Mouse (Mus musculus) kidney, embryonic 14.5 days (tissue): ENCODE measurements around the gene Gm49396. TPM values are rescaled to one million over a fixed set of nuclear protein-coding genes. Genes with fewer than 3 reads are reported as not detected.

Experiments used
- ATAC-seq: fragments of 200-750 bp; cut with Nextera tagmentation; 2 replicates; pipeline ENCODE4 v1.8.0; 2017; ENCODE audit warnings: moderate number of reproducible peaks, mild to moderate bottlenecking, moderate TSS enrichment, moderate library complexity; ENCODE audit not compliant: low FRiP score, low TSS enrichment
- H3K27ac ChIP-seq: fragments of 300-500 bp; sonication (generic); 2 replicates; pipeline ENCODE4 v1.5.1; 2014; ENCODE audit warnings: low read depth, mild to moderate bottlenecking, low read length, moderate library complexity, mixed read lengths
- H3K27me3 ChIP-seq: fragments of 300-500 bp; sonication (generic); 2 replicates; pipeline ENCODE4 v1.6.1; 2014; ENCODE audit warnings: mild to moderate bottlenecking, low read length; ENCODE audit not compliant: control insufficient read depth, insufficient read depth
- H3K36me3 ChIP-seq: fragments of 300-500 bp; sonication (generic); 2 replicates; pipeline ENCODE4 v1.6.1; 2014; ENCODE audit warnings: low read length, mixed read lengths; ENCODE audit not compliant: control insufficient read depth, insufficient read depth
- H3K4me1 ChIP-seq: fragments of 300-500 bp; sonication (generic); 2 replicates; pipeline ENCODE4 v1.6.1; 2014; ENCODE audit warnings: low read length, mixed read lengths; ENCODE audit not compliant: control insufficient read depth, insufficient read depth
- H3K4me2 ChIP-seq: fragments of 300-500 bp; sonication (generic); replicated peaks from 2 replicates; pipeline ENCODE4 v1.6.1; 2014; ENCODE audit warnings: low read depth, mild to moderate bottlenecking, low read length
- H3K4me3 ChIP-seq: fragments of 300-500 bp; sonication (generic); 2 replicates; pipeline ENCODE4 v1.5.1; 2014; ENCODE audit warnings: mild to moderate bottlenecking, low read length
- H3K9ac ChIP-seq: fragments of 300-500 bp; sonication (generic); 2 replicates; pipeline ENCODE4 v1.6.1; 2014; ENCODE audit warnings: low read depth, mild to moderate bottlenecking, low read length, moderate library complexity
- H3K9me3 ChIP-seq: fragments of 300-500 bp; sonication (generic); 2 replicates; pipeline ENCODE4 v1.6.1; 2016; ENCODE audit warnings: low read length; ENCODE audit not compliant: control insufficient read depth
- WGBS: fragments of 180-500 bp; shearing (Covaris S2); extraction: QIAGEN DNeasy Blood & Tissue Kit; methylation state at CpG from one replicate; pipeline ENCODE4 v1.1.7; 2014; 5-methylcytosine and 5-hydroxymethylcytosine counted together
- polyA plus RNA-seq: library from polyadenylated mRNA; unstranded; fragments of >200 nt; fragmentation: Nextera tagmentation; extraction: Ambion mirVana; gene quantifications from 2 replicates; pipeline ENCODE4 v1.2.1, GENCODE M21; 2014

Gm49396 gene
- polyA plus RNA-seq, 1 experiment from 2014 or later, result 11.3 TPM

DNA sequence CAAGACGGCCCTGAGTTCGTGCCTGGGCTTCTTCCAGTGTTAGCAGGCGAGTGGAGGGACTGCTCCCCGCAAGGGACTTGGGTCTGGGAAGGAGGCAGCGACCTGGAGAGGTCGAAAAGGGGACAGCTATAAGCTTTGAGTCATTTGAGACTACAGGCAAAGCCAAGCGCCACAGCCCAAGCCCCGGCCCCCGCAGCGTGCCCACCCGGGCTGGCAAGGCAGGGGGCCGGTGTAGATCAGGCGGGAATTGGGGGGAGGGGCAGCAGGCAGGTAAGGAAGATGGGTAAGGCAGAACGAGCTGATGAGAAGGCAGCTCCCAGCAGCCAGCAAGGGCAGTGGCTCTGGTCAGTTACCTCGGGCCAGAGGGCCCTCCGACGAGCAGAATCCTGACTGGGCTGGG lies 36.7 kb upstream of the Gm49396 start:
- Histone ChIP-seq H3K9ac (peak overlapping the region; percentile 25; the same call in 1 of the 2 replicates), H3K36me3 (peaks cover 61% of the 10 kb centered on the region), H3K9me3 (no peaks in the 10 kb centered on the region), H3K4me1 (peaks cover 17% of the 10 kb centered on the region), H3K27me3 (no peaks in the 10 kb centered on the region), H3K4me3 (0 out of 2 replicates have a peak overlapping the region, but pooled peaks have one; percentile 8), H3K27ac (peak overlapping the region; percentile 70), H3K4me2 (peak overlapping the region; percentile 30)
- no peak; the same call in 1 of the 2 replicates for ATAC-seq
- 11% methylated on average over 17 of the region's 17 CpGs for WGBS

DNA sequence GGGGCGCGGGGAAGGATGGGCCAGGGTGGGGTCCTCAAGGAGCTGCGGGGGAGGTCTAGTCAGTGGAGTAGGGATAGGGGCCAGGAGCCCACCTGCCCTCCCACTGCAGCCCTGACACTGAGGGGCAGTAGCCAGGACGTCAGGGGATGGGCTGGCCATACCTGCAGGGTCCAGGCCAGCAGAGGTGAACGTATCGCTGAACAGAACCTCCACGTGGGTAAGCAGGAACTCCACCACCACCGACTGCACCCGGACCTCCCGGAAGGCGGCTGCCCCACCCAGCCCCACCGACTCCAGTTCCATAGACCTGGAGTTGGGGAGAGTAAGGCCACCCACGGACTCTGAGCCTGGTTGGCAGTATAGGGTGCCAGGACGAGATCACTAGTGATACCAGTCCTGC lies 36.2 kb upstream of the Gm49396 start:
- H3K27ac ChIP-seq, result no peak overlapping the region
- H3K4me2 ChIP-seq, result no peak overlapping the region; the same call in 1 of the 2 replicates
- 71% methylated on average over 14 of the region's 14 CpGs for WGBS
- no peak overlapping the region for H3K4me3 ChIP-seq
- no peaks in the 10 kb centered on the region for H3K27me3 ChIP-seq
- no peak overlapping the region for H3K9ac ChIP-seq
- H3K9me3 ChIP-seq, result no peaks in the 10 kb centered on the region
- H3K4me1 ChIP-seq, result peaks cover 17% of the 10 kb centered on the region
- peaks cover 67% of the 10 kb centered on the region for H3K36me3 ChIP-seq
- ATAC-seq, result no peak

DNA sequence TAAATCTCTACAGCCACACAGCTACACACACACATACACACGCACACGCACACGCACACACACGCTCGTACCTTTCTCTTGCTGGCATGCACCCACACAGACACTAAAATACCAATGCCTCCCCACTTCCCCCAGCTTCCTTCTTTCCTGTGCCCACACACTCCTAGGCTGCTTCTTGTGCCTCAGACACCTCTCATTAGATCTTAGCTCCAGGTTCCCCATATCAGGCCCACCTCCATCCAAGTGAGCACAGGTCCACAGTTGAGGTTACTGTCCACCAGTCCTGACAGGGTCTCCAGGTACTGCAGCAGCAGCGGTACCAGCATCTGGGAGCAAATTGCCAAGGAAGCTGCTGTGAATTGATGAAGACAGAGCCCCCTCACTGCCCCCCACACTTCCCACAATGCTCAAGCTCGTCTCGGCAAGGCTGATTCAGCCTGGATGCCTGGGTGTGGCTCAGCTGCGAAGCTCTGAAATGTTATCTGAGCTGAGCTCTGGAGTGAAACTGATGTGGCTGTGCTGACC lies 31.8 kb upstream of the Gm49396 start:
- no peak for ATAC-seq
- 77% methylated on average over 9 of the region's 9 CpGs for WGBS

DNA sequence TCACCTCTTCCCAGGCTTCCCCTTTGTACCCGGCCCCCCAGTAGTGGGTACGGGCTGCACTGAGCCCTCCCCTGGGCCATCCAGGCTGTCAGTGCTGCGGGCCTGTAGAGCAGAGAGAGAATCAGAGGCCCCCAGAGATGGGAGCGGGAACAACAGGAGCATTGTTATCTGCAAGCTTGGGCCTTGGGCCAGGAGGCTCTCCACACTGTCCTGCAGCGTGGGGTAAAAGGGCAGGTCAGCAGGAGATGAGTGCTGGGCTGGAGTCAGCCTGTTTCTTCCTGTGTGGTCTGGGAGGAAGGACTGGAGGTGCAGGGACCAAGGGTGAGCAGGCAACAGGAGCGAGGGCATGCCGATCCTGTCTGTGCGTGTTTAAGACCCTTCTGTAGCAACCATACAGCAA lies 30.2 kb upstream of the Gm49396 start:
- 43% methylated on average over 8 of the region's 8 CpGs for WGBS
- 0 out of 2 replicates have a peak overlapping the region, but pooled peaks have one; percentile 73 for H3K4me3 ChIP-seq
- no peak overlapping the region for H3K4me2 ChIP-seq
- H3K4me1 ChIP-seq, result peaks cover 18% of the 10 kb centered on the region
- peaks cover 43% of the 10 kb centered on the region for H3K36me3 ChIP-seq
- H3K27me3 ChIP-seq, result no peaks in the 10 kb centered on the region
- no peak for ATAC-seq
- H3K27ac ChIP-seq, result no peak overlapping the region
- no peaks in the 10 kb centered on the region for H3K9me3 ChIP-seq
- H3K9ac ChIP-seq, result peak overlapping the region; percentile 28; the same call in 1 of the 2 replicates

More for the DNA sequence above, 31.8 kb upstream of the Gm49396 start:
- Histone ChIP-seq H3K9ac (no peak overlapping the region), H3K4me2 (no peak overlapping the region), H3K9me3 (no peaks in the 10 kb centered on the region), H3K4me3 (no peak overlapping the region), H3K27me3 (no peaks in the 10 kb centered on the region), H3K4me1 (peaks cover 25% of the 10 kb centered on the region), H3K36me3 (peaks cover 50% of the 10 kb centered on the region), H3K27ac (no peak overlapping the region)

DNA sequence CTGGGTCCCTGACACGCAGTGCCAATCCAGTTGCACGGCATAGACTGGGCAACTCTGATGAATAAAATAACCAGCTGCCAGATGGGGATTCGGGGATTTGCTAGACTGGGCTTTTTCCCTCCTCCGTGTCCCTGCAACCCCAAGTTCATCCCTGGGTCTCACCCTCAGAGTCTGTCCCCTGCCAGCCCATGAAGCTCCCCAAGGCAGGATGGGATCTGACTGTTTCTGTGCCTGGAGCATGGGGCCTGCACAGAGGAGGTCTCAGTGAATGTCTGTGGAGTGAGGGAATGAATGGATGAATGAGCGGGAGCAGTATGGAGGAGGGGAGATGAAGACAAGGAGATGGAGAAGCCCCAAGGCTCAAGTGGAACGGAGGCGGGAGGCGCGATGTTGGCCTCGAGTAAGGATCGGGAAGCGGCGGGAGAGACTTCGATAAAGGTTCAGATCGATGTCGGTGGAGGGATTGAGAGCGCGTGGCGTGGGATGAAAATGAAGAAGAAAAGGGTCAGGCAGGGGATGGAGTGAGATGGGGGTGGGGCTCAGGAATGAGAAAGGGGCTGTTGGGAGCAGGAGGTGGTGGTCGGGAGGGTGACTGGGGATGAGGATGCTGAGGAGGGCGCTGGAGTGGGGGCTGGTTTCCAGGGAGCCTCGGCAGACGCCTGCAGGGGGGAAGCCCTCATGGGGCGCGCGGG lies 29.1 kb upstream of the Gm49396 start:
- Histone ChIP-seq H3K9ac (peak overlapping the region; percentile 78), H3K27ac (peak overlapping the region; percentile 47)

DNA sequence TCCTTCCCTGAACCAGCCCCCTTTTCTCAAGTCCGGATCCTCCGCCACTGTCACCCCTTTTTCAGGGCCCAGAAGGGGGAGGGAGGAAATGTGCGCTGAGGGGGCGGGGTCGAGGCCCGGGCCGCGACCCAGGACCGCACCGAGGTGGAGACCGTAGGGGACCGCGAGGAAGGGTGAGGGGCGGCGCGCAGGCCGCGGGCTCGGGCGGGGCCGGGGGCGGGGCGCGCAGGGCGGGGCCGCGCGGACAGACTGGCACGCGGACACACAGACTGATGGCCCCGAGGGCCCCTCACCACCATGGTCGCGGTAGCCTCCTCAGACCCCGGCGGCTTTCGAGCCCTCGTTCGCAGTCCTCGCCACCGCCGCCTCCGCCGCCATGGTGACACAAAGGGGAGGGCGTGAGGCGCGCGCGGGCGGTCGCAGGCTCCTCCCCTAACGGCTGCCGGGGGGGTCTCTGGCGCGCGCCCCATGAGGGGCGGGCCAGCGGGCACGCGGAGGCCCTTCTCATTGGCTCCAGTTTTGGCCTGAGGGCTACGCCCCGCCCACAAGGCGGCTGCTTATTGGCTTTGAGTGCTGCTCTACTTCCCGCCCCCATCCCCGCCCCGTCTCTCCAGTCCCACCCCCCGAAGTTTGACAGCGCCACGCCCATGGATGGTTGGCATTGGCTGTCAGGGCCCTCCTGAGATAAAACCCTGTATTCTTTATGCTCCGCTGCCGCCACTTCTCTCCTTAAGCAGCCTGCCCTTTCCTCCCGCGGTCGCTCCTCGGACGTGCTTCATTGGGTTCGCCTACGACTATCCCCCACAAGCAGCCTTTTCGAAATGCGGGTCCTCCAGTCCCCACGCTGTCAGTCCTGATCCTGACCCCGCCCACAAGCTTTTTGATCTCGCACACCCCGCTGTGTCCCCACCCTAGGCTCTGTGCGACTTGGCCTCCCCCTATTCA lies 28.2 kb upstream of the Gm49396 start, which contains the start of gene Arhgap33:
Arhgap33 (minus strand) TSS at position 428 of the 945 bp plus-strand sequence.
- H3K4me1 ChIP-seq, result peaks cover 18% of the 10 kb centered on the region
- no peaks in the 10 kb centered on the region for H3K27me3 ChIP-seq
- H3K4me3 ChIP-seq, result peak within 1 kb of the TSS; percentile 73
- peaks cover 34% of the 10 kb centered on the region for H3K36me3 ChIP-seq
- H3K9me3 ChIP-seq, result no peaks in the 10 kb centered on the region
- H3K9ac ChIP-seq, result peak within 1 kb of the TSS; percentile 78
- peak; percentile 93 for ATAC-seq
- under 1% methylated on average over 55 of the region's 84 CpGs for WGBS
- H3K4me2 ChIP-seq, result peak within 1 kb of the TSS; percentile 92
- peak within 1 kb of the TSS; percentile 47 for H3K27ac ChIP-seq

More for the DNA sequence above, 29.1 kb upstream of the Gm49396 start:
- H3K27me3 ChIP-seq, result no peaks in the 10 kb centered on the region
- peaks cover 18% of the 10 kb centered on the region for H3K4me1 ChIP-seq
- WGBS, result 10% methylated on average over 25 of the region's 26 CpGs
- no peaks in the 10 kb centered on the region for H3K9me3 ChIP-seq
- H3K36me3 ChIP-seq, result peaks cover 36% of the 10 kb centered on the region
- peak overlapping the region; percentile 73 for H3K4me3 ChIP-seq
- peak overlapping the region; percentile 92 for H3K4me2 ChIP-seq
- ATAC-seq, result peak; percentile 47

DNA sequence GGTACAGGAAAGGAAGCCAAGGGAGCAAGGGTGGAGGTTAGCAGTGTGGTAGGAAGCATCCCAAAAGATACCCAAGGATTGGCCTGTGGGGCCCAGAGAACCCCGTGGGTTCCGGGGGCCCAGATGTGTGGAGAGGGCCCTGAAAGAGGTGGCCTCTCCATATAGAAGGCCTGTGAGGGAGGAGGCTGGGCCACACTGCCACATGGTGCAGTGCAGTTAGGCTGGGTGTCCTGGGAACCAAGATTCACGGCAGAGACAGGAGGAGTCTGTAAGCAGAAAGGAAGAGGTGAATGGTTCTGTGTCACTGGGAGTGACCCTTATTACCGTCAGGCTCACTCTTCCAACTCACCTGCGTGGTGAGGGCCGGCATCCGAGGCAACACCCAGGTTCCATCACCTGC lies 22.6 kb upstream of the Gm49396 start:
- no peak for ATAC-seq
- Histone ChIP-seq H3K4me3 (no peak overlapping the region), H3K27ac (no peak overlapping the region), H3K36me3 (peaks cover 44% of the 10 kb centered on the region), H3K9ac (no peak overlapping the region), H3K4me1 (0 out of 2 replicates have a peak, but pooled peaks cover under 1% of the 10 kb centered on the region), H3K27me3 (no peaks in the 10 kb centered on the region), H3K9me3 (no peaks in the 10 kb centered on the region), H3K4me2 (no peak overlapping the region)
- 89% methylated on average over 7 of the region's 7 CpGs for WGBS

DNA sequence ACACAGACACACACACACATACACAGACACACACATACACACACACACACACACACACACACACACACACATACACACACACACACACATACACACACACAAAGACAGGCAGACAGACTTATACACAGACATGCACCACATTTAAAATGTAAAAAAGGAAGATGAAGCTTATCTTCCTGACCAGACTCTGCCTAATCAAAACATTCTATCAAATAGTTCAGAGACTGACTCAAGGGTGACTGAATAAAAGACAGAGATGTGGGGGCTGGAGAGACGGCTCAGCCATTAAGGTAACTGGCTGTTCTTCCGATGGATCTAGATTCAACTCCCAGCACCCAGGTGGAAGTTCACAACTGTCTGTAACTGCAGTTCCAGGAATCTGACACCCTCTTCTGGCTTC lies 18.8 kb upstream of the Gm49396 start:
- Histone ChIP-seq H3K36me3 (peaks cover 66% of the 10 kb centered on the region), H3K4me1 (no peaks in the 10 kb centered on the region), H3K27ac (no peak overlapping the region), H3K9me3 (no peaks in the 10 kb centered on the region), H3K4me2 (no peak overlapping the region), H3K9ac (no peak overlapping the region), H3K4me3 (no peak overlapping the region), H3K27me3 (no peaks in the 10 kb centered on the region)
- WGBS, result 87% methylated on average over 2 of the region's 2 CpGs
- ATAC-seq, result no peak
